Mouse (Mus musculus): ENCODE measurements around the gene Zfp664. TPM values are rescaled to one million over a fixed set of nuclear protein-coding genes. Genes with fewer than 3 reads are reported as not detected.

The Zfp664 gene
- 162 and 171 TPM in 2 replicates for polyA plus RNA-seq (2016; fragmentation: Nextera tagmentation; extraction: Ambion mirVana)

GRCm38 (mm10) chr5:124862013-124862866, at the start of gene Zfp664, which contains the start of gene Ccdc92:
Gene Zfp664, plus strand, starts transcription at chr5:124862691.
Gene Ccdc92, minus strand, starts transcription at chr5:124862424.
- Histone ChIP-seq H3K36me3 (replicated peaks) (peaks cover 22% of the 10 kb centered on the region), H3K27me3 (replicated peaks; ENCODE audit: low read depth, poor library complexity, severe bottlenecking) (peaks cover 37% of the 10 kb centered on the region), H3K4me1 (peaks cover 29% of the 10 kb centered on the region), H3K27ac (replicated peaks) (peak within 1 kb of the TSS; percentile 95), H3K4me3 (peak within 1 kb of the TSS; percentile 86), H3K9me3 (no peaks in the 10 kb centered on the region)
- under 1% methylated on average over 99 of the region's 103 CpGs for WGBS
- DNase-seq (ENCODE audit: low spot score) = peak; percentile 100

- Histone ChIP-seq H3K4me3 (no peak overlapping the region), H3K36me3 (replicated peaks) (no peaks in the 10 kb centered on the region), H3K27me3 (replicated peaks; ENCODE audit: low read depth, poor library complexity, severe bottlenecking) (no peaks in the 10 kb centered on the region), H3K27ac (replicated peaks) (no peak overlapping the region; the same call in 1 of the 2 replicates), H3K9me3 (0 out of 2 replicates have a peak, but pooled peaks cover 11% of the 10 kb centered on the region), H3K4me1 (peaks cover 6% of the 10 kb centered on the region)
- 67% methylated on average over 5 of the region's 5 CpGs for WGBS
- no peak for DNase-seq (ENCODE audit: low spot score)
These were observed 47.7 kb upstream of the Zfp664 start for GRCm38 (mm10) chr5:124814797-124815196.

- 89% methylated on average over 15 of the region's 15 CpGs for WGBS
- H3K27me3 ChIP-seq (replicated peaks; ENCODE audit: low read depth, poor library complexity, severe bottlenecking) = no peaks in the 10 kb centered on the region
- H3K9me3 ChIP-seq = 0 out of 2 replicates have a peak, but pooled peaks cover 14% of the 10 kb centered on the region
- H3K4me1 ChIP-seq = peaks cover 6% of the 10 kb centered on the region
- H3K27ac ChIP-seq (replicated peaks) = no peak overlapping the region
- H3K4me3 ChIP-seq = no peak overlapping the region
- no peak for DNase-seq (ENCODE audit: low spot score)
- H3K36me3 ChIP-seq (replicated peaks) = no peaks in the 10 kb centered on the region
These were observed 45.4 kb upstream of the Zfp664 start for GRCm38 (mm10) chr5:124817050-124817449.

DNA sequence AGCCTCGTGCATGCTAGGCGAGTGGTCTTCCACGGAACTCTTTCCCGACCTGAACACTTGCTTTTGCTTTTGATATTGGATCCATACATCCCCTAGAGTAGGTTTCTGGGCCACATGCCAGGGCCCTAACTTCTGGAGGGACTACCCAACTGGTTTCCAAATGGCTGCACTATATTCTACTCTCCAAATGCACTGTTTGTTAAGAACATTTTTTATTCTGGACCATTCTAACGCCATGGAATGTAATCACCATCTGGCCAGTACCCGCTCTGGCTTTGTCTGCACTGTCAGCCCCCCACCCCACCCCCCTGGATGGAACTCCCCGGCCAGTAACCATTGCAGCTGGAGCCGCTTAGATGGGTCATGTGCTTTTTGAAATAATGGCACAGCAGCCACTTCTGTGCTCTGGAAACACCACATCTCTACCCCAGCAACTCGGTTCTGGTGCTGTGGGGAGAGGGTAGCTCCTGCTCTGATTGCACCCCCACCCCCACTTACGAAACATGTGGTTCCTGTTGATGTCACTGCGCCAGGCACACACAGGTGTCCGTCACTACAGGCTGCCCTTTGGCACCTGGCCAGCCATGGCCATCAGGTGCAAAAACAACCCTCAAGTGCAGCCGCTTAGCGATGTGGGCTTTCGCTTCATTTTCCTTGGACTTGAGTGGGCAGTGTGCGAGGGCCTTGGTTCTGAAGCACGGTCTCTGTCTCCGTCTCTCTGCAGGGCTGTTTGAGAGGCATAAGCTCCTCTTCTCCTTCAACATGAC, 40.2 kb upstream of the Zfp664 start:
- Histone ChIP-seq H3K4me3 (no peak overlapping the region), H3K36me3 (replicated peaks) (no peaks in the 10 kb centered on the region), H3K27ac (replicated peaks) (no peak overlapping the region), H3K9me3 (0 out of 2 replicates have a peak, but pooled peaks cover 14% of the 10 kb centered on the region), H3K4me1 (no peaks in the 10 kb centered on the region), H3K27me3 (replicated peaks; ENCODE audit: low read depth, poor library complexity, severe bottlenecking) (no peaks in the 10 kb centered on the region)
- WGBS = 89% methylated on average over 18 of the region's 18 CpGs
- no peak for DNase-seq (ENCODE audit: low spot score)

DNA sequence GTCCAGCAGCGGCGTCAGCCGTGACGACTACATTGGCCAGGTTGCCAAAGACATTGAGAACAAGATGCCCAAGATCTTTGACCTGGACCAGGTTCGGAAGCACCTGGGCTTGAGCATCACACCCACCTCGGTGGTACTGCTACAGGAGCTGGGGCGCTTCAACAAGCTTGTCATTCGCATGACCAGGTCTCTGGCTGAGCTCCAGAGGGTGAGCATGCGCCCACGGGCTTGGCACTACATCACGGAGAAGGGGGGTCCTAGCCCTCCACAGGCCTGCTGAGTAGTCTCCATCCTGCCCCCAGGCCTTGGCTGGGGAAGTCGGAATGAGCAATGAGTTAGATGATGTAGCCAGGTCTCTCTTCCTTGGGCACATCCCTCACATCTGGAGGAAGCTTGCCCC, 32.2 kb upstream of the Zfp664 start:
- WGBS = 92% methylated on average over 12 of the region's 12 CpGs
- no peaks in the 10 kb centered on the region for H3K9me3 ChIP-seq
- peaks cover 5% of the 10 kb centered on the region for H3K36me3 ChIP-seq (replicated peaks)
- no peak for DNase-seq (ENCODE audit: low spot score)
- H3K27ac ChIP-seq (replicated peaks) = no peak overlapping the region
- no peaks in the 10 kb centered on the region for H3K27me3 ChIP-seq (replicated peaks; ENCODE audit: low read depth, poor library complexity, severe bottlenecking)
- no peak overlapping the region for H3K4me3 ChIP-seq
- H3K4me1 ChIP-seq = no peaks in the 10 kb centered on the region

- WGBS = 94% methylated on average over 15 of the region's 15 CpGs
- Histone ChIP-seq H3K36me3 (replicated peaks) (peaks cover 25% of the 10 kb centered on the region), H3K4me3 (no peak overlapping the region), H3K27me3 (replicated peaks; ENCODE audit: low read depth, poor library complexity, severe bottlenecking) (no peaks in the 10 kb centered on the region), H3K27ac (replicated peaks) (no peak overlapping the region), H3K4me1 (no peaks in the 10 kb centered on the region), H3K9me3 (no peaks in the 10 kb centered on the region)
- no peak for DNase-seq (ENCODE audit: low spot score)
These were observed 27.3 kb upstream of the Zfp664 start for GRCm38 (mm10) chr5:124835218-124835617.

DNA sequence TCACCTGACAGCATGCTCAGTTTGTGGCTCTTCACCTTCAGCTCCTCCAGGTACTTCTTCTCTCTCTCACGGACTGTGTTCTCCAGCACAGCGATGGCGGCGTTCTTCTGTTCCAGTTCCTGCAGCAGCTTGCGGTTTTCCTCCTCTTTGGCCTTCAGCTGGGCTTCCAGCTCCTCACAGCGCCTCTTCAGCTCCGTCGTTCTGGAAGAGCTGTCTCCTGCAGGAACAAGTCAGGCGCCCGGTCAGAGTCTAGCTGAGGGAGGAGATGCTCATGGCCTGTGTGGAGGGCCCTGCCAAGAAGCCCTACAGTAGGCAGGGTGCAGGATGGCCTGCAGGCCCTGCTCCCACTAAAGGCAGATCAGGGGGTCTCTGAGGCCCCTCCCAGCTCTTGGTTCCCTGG, 26.4 kb upstream of the Zfp664 start:
- H3K27ac ChIP-seq (replicated peaks) = no peak overlapping the region
- no peak for DNase-seq (ENCODE audit: low spot score)
- H3K9me3 ChIP-seq = no peaks in the 10 kb centered on the region
- H3K4me3 ChIP-seq = no peak overlapping the region
- H3K4me1 ChIP-seq = no peaks in the 10 kb centered on the region
- H3K36me3 ChIP-seq (replicated peaks) = peaks cover 25% of the 10 kb centered on the region
- WGBS = 88% methylated on average over 10 of the region's 10 CpGs
- H3K27me3 ChIP-seq (replicated peaks; ENCODE audit: low read depth, poor library complexity, severe bottlenecking) = no peaks in the 10 kb centered on the region

DNA sequence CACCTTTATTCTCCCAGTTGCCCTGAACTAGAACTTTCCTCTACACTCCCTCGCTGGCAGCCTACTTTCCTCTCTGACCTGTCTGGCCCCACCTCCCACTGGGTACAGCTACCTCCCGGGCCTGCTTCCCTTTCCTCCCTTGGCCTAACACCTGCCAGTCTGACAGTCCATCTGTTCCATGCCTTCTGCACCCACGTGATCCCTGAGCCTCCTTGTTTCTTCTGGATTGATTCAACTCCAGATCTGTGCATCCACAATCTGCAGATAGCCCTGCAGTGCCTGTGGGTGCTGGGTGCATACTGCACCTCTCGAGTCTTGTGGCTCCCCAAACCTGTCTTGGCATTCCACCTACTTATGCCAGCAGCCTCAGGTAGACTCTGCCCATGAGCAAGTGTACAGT, 25.9 kb upstream of the Zfp664 start:
- 75% methylated on average over 4 of the region's 4 CpGs for WGBS

DNA sequence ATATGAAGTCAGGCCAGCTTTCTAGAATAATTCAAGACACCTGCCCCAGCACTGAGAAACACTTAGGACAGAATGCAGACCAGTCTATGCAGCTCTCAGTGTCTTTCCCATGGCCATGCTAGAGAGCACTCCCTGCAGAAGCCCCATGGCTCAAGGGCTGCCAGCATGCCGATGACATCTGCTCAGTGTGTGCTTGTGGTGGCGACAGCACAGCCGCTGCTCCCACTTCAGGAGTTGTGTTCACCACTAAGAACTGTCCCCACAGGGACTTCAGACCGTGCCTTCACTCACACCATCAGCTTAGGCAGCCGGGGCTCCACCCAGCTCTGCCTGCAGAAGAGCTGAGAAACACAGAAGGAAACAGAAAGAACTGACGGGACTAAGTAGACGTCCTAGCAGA, 22.3 kb upstream of the Zfp664 start:
- Histone ChIP-seq H3K4me3 (no peak overlapping the region), H3K36me3 (replicated peaks) (peaks cover 21% of the 10 kb centered on the region), H3K9me3 (no peaks in the 10 kb centered on the region), H3K4me1 (0 out of 2 replicates have a peak, but pooled peaks cover 7% of the 10 kb centered on the region), H3K27ac (replicated peaks) (no peak overlapping the region), H3K27me3 (replicated peaks; ENCODE audit: low read depth, poor library complexity, severe bottlenecking) (no peaks in the 10 kb centered on the region)
- no peak for DNase-seq (ENCODE audit: low spot score)
- WGBS = 78% methylated on average over 7 of the region's 7 CpGs

More for the DNA sequence above, 25.9 kb upstream of the Zfp664 start:
- H3K36me3 ChIP-seq (replicated peaks) = peaks cover 25% of the 10 kb centered on the region
- no peaks in the 10 kb centered on the region for H3K27me3 ChIP-seq (replicated peaks; ENCODE audit: low read depth, poor library complexity, severe bottlenecking)
- no peak overlapping the region for H3K4me3 ChIP-seq
- H3K9me3 ChIP-seq = no peaks in the 10 kb centered on the region
- no peak for DNase-seq (ENCODE audit: low spot score)
- no peaks in the 10 kb centered on the region for H3K4me1 ChIP-seq
- no peak overlapping the region for H3K27ac ChIP-seq (replicated peaks)

GRCm38 (mm10) chr5:124840669-124841068, 21.8 kb upstream of the Zfp664 start:
- Histone ChIP-seq H3K36me3 (replicated peaks) (peaks cover 16% of the 10 kb centered on the region), H3K4me3 (no peak overlapping the region), H3K27me3 (replicated peaks; ENCODE audit: low read depth, poor library complexity, severe bottlenecking) (no peaks in the 10 kb centered on the region), H3K4me1 (0 out of 2 replicates have a peak, but pooled peaks cover 7% of the 10 kb centered on the region), H3K9me3 (no peaks in the 10 kb centered on the region), H3K27ac (replicated peaks) (no peak overlapping the region)
- 85% methylated on average over 2 of the region's 2 CpGs for WGBS
- DNase-seq (ENCODE audit: low spot score) = no peak

DNA sequence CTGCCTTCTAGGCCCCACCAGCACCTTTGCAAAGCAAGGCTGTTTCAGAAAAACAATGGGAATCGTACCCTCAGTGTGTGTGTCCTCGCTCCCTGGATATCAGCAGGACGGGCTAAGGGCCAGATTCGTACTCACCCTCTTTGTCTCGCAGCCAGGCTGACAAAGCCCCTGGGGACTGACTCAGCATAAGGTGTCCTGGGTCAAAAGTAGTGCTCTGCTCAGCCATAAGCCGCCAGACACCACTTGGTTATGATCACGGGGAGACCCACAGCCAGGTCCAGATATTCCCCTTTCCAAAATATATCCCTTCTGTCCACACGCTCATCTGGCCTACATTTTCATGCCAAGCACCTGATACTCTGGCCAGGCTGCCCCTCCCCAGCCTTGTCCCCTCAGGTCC, 19.1 kb upstream of the Zfp664 start:
- Histone ChIP-seq H3K9me3 (no peaks in the 10 kb centered on the region), H3K27me3 (replicated peaks; ENCODE audit: low read depth, poor library complexity, severe bottlenecking) (no peaks in the 10 kb centered on the region), H3K4me1 (peaks cover 19% of the 10 kb centered on the region), H3K36me3 (replicated peaks) (peaks cover 5% of the 10 kb centered on the region), H3K27ac (replicated peaks) (0 out of 2 replicates have a peak overlapping the region, but pooled peaks have one; percentile 7), H3K4me3 (no peak overlapping the region)
- DNase-seq (ENCODE audit: low spot score) = no peak
- 79% methylated on average over 8 of the region's 8 CpGs for WGBS

- no peak for DNase-seq (ENCODE audit: low spot score)
- H3K4me1 ChIP-seq = peaks cover 19% of the 10 kb centered on the region
- H3K27ac ChIP-seq (replicated peaks) = no peak overlapping the region
- no peak overlapping the region for H3K4me3 ChIP-seq
- 76% methylated on average over 4 of the region's 4 CpGs for whole genome bisulfite sequencing
- H3K27me3 ChIP-seq (replicated peaks; ENCODE audit: low read depth, poor library complexity, severe bottlenecking) = no peaks in the 10 kb centered on the region
- no peaks in the 10 kb centered on the region for H3K36me3 ChIP-seq (replicated peaks)
- no peaks in the 10 kb centered on the region for H3K9me3 ChIP-seq
These were observed 17.6 kb upstream of the Zfp664 start for GRCm38 (mm10) chr5:124844929-124845328.

All from embryonic facial prominence, embryonic 10.5 days (tissue).